Mouse (Mus musculus): ENCODE results near the gene Atp6v1c2. TPM values are rescaled to one million over a fixed set of nuclear protein-coding genes. Genes with fewer than 3 reads are reported as not detected.

The Atp6v1c2 gene
- polyA plus RNA-seq, 1 experiment, result not detected

DNA sequence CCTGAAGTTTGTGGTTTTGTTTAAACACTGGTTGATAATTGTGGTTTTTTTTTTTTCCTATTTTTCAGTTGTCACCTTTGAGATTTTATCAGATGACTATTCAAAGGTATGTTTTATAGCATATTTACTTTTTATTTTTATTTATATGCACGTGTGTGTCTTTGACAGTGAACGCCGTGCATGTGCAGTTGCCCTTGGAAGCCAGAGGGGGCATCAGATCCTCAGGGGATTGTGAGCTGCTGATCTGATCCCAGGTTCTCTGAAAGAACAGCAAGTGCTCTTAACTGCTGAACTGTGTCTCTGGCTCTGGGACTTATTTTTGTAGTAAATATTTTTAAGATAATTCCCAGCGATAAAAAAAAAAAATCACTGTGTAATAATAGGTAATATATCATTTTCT, 27.7 kb upstream of the Atp6v1c2 start:
- peak; percentile 17; the same call in 1 of the 2 replicates for TF ChIP-seq CTCF (IDR thresholded peaks at IDR 0.05; ENCODE audit: extremely low read depth, insufficient read length, insufficient replicate concordance, low read depth, low read length)
- TF ChIP-seq POLR2A (IDR thresholded peaks at IDR 0.05; ENCODE audit: low read depth, low read length), result no peak
- 86% methylated on average over 4 of the region's 4 CpGs for WGBS

DNA sequence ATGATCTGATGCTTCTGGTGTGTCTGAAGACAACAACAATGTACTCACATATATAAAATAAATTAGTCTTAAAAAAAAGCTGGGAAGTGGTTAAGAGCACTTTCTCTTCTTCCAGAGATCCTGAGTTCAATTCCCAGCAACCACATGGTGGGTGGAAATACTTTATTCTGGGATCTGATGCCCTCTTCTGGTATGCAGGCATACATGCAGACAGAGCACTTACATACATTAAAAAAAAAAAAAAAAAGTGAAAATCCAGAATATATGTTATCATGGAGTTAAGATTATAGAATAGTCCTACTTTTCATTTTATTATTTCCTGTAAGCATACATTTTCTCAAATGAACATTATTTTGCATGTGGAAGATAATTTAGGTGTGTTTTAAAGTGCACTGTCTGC, 20.9 kb upstream of the Atp6v1c2 start:
- Histone ChIP-seq H3K4me3 (ENCODE audit: low read depth, low read length) (no peak overlapping the region), H3K27me3 (ENCODE audit: control insufficient read depth, insufficient read depth, low read length) (no peaks in the 10 kb centered on the region), H3K36me3 (ENCODE audit: control insufficient read depth, insufficient read depth, low read length) (peaks cover 16% of the 10 kb centered on the region), H3K27ac (ENCODE audit: insufficient read depth, low read depth, low read length) (no peak overlapping the region), H3K4me1 (ENCODE audit: control insufficient read depth, insufficient read depth, insufficient read length, low read length) (peaks cover 3% of the 10 kb centered on the region; the same call in 1 of the 2 replicates)
- TF ChIP-seq CTCF (IDR thresholded peaks at IDR 0.05; ENCODE audit: extremely low read depth, insufficient read length, insufficient replicate concordance, low read depth, low read length) (no peak), POLR2A (IDR thresholded peaks at IDR 0.05; ENCODE audit: low read depth, low read length) (no peak)

More for the DNA sequence above, 27.7 kb upstream of the Atp6v1c2 start:
- no peaks in the 10 kb centered on the region for H3K27me3 ChIP-seq (ENCODE audit: control insufficient read depth, insufficient read depth, low read length)
- no peak overlapping the region for H3K27ac ChIP-seq (ENCODE audit: insufficient read depth, low read depth, low read length)
- peaks cover 42% of the 10 kb centered on the region for H3K36me3 ChIP-seq (ENCODE audit: control insufficient read depth, insufficient read depth, low read length)
- H3K4me3 ChIP-seq (ENCODE audit: low read depth, low read length), result no peak overlapping the region
- H3K4me1 ChIP-seq (ENCODE audit: control insufficient read depth, insufficient read depth, insufficient read length, low read length), result no peaks in the 10 kb centered on the region

DNA sequence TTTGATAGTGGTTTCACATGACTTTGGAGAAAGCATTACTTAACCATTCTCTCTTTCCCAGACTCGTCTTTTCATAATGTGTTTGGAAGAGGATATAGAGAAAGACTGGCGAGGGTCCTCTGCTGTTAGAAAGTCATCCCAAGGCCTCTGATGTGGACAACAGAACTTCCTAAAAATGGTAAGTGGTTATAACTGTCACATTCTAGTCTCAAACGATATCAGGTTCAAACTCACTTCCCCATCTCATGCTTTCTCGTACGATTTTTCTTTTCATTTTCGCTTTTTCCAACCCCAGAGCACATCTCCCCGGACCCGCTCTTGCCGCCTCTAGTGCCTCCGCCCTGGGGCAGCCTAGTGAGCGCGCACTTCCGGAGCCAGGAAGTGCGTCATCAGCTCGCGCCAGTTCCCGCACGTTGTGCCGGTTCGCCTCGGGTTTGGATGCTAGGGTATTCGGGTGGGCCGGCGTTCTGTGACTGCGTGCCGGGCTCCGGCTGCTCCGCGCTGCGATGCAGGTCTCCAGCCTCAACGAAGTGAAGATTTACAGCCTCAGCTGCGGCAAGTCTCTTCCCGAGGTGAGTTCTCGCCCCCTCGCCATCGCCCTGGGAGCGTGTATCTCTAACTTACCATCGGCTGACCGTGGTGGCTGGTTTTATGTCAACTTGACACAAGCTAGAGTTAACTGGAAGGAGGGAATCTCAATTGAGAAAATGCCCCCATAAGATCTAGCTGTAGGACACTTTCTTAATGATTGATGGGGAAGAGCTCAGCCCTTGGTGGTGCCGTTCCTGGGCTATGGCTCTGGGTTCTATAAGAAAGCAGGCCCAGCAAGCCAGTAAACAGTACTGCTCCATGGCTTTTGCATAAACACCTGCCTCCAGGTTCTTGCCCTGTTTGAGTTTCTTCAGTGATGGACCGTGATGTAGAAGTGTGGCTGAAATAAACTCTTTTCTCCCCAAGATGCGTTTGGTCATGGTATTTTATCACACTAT, 19.2 kb upstream of the Atp6v1c2 start, which contains the start of gene Nol10:
Gene Nol10, plus strand, starts transcription at position 411 of the 989 bp plus-strand sequence.
- 0 out of 2 replicates have a peak within 1 kb of the TSS, but pooled peaks have one; percentile 38 for H3K27ac ChIP-seq (ENCODE audit: insufficient read depth, low read depth, low read length)
- H3K4me1 ChIP-seq (ENCODE audit: control insufficient read depth, insufficient read depth, insufficient read length, low read length), result peaks cover 3% of the 10 kb centered on the region; the same call in 1 of the 2 replicates
- no peaks in the 10 kb centered on the region for H3K27me3 ChIP-seq (ENCODE audit: control insufficient read depth, insufficient read depth, low read length)
- TF ChIP-seq POLR2A (IDR thresholded peaks at IDR 0.05; ENCODE audit: low read depth, low read length), result peak; percentile 87
- TF ChIP-seq CTCF (IDR thresholded peaks at IDR 0.05; ENCODE audit: extremely low read depth, insufficient read length, insufficient replicate concordance, low read depth, low read length), result no peak
- WGBS, result under 1% methylated on average over 42 of the region's 42 CpGs
- H3K4me3 ChIP-seq (ENCODE audit: low read depth, low read length), result peak within 1 kb of the TSS; percentile 79
- peaks cover 5% of the 10 kb centered on the region; the same call in 1 of the 2 replicates for H3K36me3 ChIP-seq (ENCODE audit: control insufficient read depth, insufficient read depth, low read length)

DNA sequence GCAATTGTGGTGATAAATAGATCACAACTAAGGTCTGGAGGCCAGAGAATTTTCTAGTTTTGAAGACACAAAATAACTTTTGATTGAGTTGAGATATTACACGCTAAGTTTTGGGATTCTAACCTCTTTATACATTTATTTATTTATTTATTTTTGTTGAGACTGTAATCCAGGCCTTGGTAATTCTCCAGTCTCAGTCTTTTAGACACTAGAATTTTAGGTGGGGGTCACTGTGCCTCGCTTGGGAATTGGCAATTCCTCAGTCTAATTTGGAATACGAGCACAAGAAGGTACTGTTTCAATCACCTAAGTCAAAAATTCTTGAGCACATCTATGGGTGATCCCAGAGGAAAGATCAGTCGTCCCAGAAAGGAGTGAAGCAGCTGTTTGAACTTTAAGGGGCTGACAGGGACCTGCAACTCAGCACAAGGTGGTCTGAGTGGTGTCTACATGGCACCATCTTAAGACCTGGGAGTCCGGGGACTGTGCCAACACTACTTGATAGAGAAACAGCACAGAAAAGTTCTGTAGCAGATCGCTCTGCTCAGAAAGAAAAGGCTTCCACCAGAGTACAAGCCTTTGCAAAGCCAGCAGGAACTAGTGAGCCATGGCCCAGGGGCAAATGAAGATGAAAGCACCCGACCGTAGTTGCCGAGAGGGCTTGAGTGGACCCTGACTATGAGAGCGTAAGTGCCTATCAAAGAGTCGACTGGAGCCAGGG, 18.3 kb upstream of the Atp6v1c2 start:
- Histone ChIP-seq H3K27ac (ENCODE audit: insufficient read depth, low read depth, low read length) (no peak overlapping the region), H3K36me3 (ENCODE audit: control insufficient read depth, insufficient read depth, low read length) (0 out of 2 replicates have a peak, but pooled peaks cover 2% of the 10 kb centered on the region), H3K4me1 (ENCODE audit: control insufficient read depth, insufficient read depth, insufficient read length, low read length) (peaks cover 3% of the 10 kb centered on the region; the same call in 1 of the 2 replicates), H3K4me3 (ENCODE audit: low read depth, low read length) (peak overlapping the region; percentile 79), H3K27me3 (ENCODE audit: control insufficient read depth, insufficient read depth, low read length) (0 out of 2 replicates have a peak, but pooled peaks cover 3% of the 10 kb centered on the region)
- TF ChIP-seq CTCF (IDR thresholded peaks at IDR 0.05; ENCODE audit: extremely low read depth, insufficient read length, insufficient replicate concordance, low read depth, low read length) (no peak), POLR2A (IDR thresholded peaks at IDR 0.05; ENCODE audit: low read depth, low read length) (no peak)
- 31% methylated on average over 11 of the region's 11 CpGs for WGBS

DNA sequence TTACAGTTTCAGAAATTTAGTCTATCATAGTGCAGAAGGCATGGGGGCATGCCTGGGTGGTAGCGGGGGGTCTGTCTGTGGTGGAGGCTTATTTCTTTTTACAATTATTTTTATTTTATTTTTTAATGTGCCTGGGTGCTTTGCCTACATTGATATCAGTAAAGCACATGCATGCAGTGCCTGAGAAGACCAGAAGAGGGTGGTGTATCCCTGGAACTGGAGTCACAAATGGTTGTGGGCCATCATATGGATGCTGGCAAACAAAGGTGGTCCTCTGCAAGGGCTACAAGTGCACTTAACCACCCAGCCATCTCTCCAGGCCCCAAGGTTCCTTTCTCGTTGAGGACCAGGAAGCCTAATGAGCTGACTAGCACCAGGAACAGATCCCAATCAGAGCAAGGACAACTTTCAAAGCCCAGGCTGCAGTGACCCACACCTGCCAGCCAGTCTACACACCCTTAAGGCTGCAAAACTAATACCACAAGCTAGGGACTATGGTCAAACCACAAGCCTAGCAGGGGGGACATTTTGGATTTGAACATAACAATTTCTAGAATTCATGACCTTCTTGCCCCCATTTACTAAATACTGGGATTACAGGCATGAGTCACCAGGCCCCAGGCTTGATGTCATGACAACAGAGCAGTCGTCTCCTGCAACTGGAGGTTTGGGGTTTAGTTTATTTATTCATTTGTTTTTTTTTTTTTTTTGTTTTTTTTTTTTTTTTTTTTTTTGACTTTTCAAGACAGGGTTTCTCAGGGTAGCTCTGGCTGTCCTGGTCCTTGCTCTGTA, 10.2 kb upstream of the Atp6v1c2 start:
- 48% methylated on average over 3 of the region's 3 CpGs for WGBS
- TF ChIP-seq CTCF (IDR thresholded peaks at IDR 0.05; ENCODE audit: extremely low read depth, insufficient read length, insufficient replicate concordance, low read depth, low read length) (peak; percentile 28; the same call in 1 of the 2 replicates), POLR2A (IDR thresholded peaks at IDR 0.05; ENCODE audit: low read depth, low read length) (no peak)
- Histone ChIP-seq H3K36me3 (ENCODE audit: control insufficient read depth, insufficient read depth, low read length) (no peaks in the 10 kb centered on the region), H3K27ac (ENCODE audit: insufficient read depth, low read depth, low read length) (no peak overlapping the region), H3K27me3 (ENCODE audit: control insufficient read depth, insufficient read depth, low read length) (peaks cover 6% of the 10 kb centered on the region), H3K4me1 (ENCODE audit: control insufficient read depth, insufficient read depth, insufficient read length, low read length) (no peaks in the 10 kb centered on the region), H3K4me3 (ENCODE audit: low read depth, low read length) (no peak overlapping the region)

DNA sequence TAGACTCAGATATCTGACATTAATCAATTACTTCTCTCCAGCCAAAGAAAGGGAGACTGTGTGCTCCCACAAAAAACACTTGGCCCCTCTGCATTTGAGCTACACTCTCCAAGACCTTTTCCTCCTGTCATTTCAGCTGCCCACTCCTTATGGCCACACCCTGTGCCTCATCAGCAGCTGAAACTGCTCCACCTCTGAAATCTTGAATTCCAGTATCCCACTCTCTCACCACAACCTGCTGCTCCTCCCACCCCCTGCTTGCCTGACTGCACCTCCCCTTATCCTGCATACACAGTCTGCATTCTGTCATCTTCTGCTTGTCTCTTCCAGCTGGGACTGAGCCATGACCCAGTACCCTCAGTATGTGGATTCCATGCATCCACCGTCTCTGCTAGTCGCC, 9.2 kb upstream of the Atp6v1c2 start:
- no peaks in the 10 kb centered on the region for H3K4me1 ChIP-seq (ENCODE audit: control insufficient read depth, insufficient read depth, insufficient read length, low read length)
- TF ChIP-seq POLR2A (IDR thresholded peaks at IDR 0.05; ENCODE audit: low read depth, low read length) (no peak), CTCF (IDR thresholded peaks at IDR 0.05; ENCODE audit: extremely low read depth, insufficient read length, insufficient replicate concordance, low read depth, low read length) (no peak)
- WGBS, result 65% methylated on average over 2 of the region's 2 CpGs
- H3K27me3 ChIP-seq (ENCODE audit: control insufficient read depth, insufficient read depth, low read length), result peaks cover 6% of the 10 kb centered on the region
- no peaks in the 10 kb centered on the region for H3K36me3 ChIP-seq (ENCODE audit: control insufficient read depth, insufficient read depth, low read length)
- no peak overlapping the region for H3K27ac ChIP-seq (ENCODE audit: insufficient read depth, low read depth, low read length)
- no peak overlapping the region for H3K4me3 ChIP-seq (ENCODE audit: low read depth, low read length)

All from small intestine, adult 2 months (tissue).